Mouse (Mus musculus): ENCODE measurements around the gene Gpbar1.
"Not testable (repeated sequence)": the region's sequence is repeated elsewhere in the genome, so short reads cannot be mapped to it uniquely, and the experiment has no call there.

Gpbar1 gene

DNA sequence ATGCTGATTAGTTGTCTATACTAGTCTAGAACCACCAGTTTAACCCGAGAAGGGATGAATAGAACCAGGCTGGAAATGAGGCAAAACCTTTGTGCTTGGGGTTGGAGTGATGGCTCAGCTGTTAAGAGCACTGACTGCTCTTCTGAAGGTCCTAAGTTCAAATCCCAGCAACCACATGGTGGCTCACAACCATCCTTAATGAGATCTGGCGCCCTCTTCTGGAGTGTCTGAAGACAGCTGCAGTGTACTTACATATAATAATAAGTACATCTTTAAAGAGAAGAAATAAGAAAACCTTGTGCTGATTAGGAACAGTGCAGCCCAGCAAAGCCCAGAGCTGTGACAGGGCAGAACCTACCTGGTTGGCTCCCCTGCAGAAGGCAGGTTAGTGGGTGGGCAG, 48.6 kb downstream of the Gpbar1 start:
- not testable (repeated sequence) for DNase-seq (ENCODE audit: low read depth)

All from c-Kit-positive CD71-negative TER-119-negative erythroid progenitor cells, embryonic 14.5 days (primary cell).